Mouse (Mus musculus) forebrain, embryonic 14.5 days (tissue): ENCODE data around the gene Inip. TPM values are rescaled to one million over a fixed set of nuclear protein-coding genes. Genes with fewer than 3 reads are reported as not detected.

ENCODE experiments used
- ATAC-seq: fragments of 200-750 bp; cut with Nextera tagmentation; 2 replicates; pipeline ENCODE4 v1.8.0; 2017; ENCODE audit warnings: mild to moderate bottlenecking, moderate library complexity
- DNase-seq: peaks from one replicate; pipeline ENCODE4 v3.0.0-alpha.2; 2015; ENCODE audit warnings: low spot score
- H3K27ac ChIP-seq: fragments of 300-500 bp; sonication (generic); 2 replicates; pipeline ENCODE4 v1.5.1; 2014; ENCODE audit warnings: low read depth, mild to moderate bottlenecking, control low read depth, low read length, moderate library complexity
- H3K27me3 ChIP-seq: fragments of 300-500 bp; sonication (generic); replicated peaks from 2 replicates; pipeline ENCODE4 v1.6.1; 2014; ENCODE audit warnings: low read length, control low read depth, mixed read lengths; ENCODE audit not compliant: control insufficient read depth, insufficient read depth
- H3K36me3 ChIP-seq: fragments of 300-500 bp; sonication (generic); 2 replicates; pipeline ENCODE4 v1.6.1; 2014; ENCODE audit warnings: low read length, control low read depth; ENCODE audit not compliant: control insufficient read depth, insufficient read depth
- H3K4me1 ChIP-seq: fragments of 300-500 bp; sonication (generic); 2 replicates; pipeline ENCODE4 v1.6.1; 2014; ENCODE audit warnings: antibody characterized with exemption, low read length, control low read depth; ENCODE audit not compliant: control insufficient read depth, insufficient read depth
- H3K4me2 ChIP-seq: fragments of 300-500 bp; sonication (generic); 2 replicates; pipeline ENCODE4 v1.6.1; 2014; ENCODE audit warnings: mild to moderate bottlenecking, control low read depth, low read length
- H3K4me3 ChIP-seq: fragments of 300-500 bp; sonication (generic); 2 replicates; pipeline ENCODE4 v1.5.1; 2014; ENCODE audit warnings: low read depth, low read length, control low read depth
- H3K9ac ChIP-seq: fragments of 300-500 bp; sonication (generic); 2 replicates; pipeline ENCODE4 v1.6.1; 2014; ENCODE audit warnings: mild to moderate bottlenecking, low read length, control low read depth, moderate library complexity
- H3K9me3 ChIP-seq: fragments of 300-500 bp; sonication (generic); replicated peaks from 2 replicates; pipeline ENCODE4 v1.6.1; 2016; ENCODE audit warnings: low read length, control low read depth, mixed read lengths; ENCODE audit not compliant: control insufficient read depth
- WGBS: fragments of 180-500 bp; shearing (Covaris S2); extraction: QIAGEN DNeasy Blood & Tissue Kit; methylation state at CpG from one replicate; pipeline ENCODE4 v1.1.7; 2014; 5-methylcytosine and 5-hydroxymethylcytosine counted together
- polyA plus RNA-seq: library from polyadenylated mRNA; unstranded; fragments of >200 nt; fragmentation: Nextera tagmentation; extraction: Ambion mirVana; gene quantifications from 2 replicates; pipeline ENCODE4 v1.2.1, GENCODE M21; 2014

Inip gene
- polyA plus RNA-seq, 1 experiment from 2014 or later: 68.0 TPM

DNA sequence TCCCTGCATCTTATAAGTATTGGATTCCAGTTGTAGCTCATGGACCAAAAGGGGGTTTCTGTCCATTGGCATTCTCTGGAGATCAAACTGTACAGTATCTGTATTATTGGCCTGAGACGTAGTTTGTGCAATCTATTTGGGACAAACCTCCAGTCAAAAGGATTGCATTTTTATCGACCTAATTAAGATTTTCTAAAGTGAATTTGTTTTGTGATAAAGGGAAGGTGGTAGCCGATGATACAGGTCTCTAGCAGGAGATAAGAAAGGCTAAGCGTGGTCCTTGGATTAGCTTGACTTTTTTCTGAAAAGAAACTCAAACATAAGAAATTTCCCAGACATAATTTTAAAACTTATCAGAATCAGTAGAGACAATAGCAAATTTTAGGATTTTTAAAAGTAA is 75.8 kb downstream of the Inip start:
- no peaks in the 10 kb centered on the region for H3K27me3 ChIP-seq
- DNase-seq: no peak

DNA sequence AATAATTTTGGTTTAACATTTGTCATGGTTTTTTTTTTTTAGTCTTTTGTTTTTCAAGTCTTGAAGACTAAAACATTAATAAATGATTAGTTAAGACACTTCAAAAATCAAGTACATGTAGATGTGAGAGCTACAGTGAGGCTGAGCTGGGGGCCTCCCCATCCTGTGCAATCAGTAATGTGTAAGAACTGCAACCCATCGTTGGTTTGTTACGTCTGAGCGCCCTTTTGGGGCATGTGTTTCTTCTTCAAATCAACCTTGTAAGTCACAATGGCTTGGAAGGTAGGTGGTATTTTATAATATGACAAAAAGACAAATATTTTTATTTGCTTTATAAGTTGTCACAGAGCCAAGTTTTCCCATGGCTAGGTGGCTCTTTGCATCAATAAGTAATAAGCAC is 79.6 kb downstream of the Inip start:
- no peak for DNase-seq
- Histone ChIP-seq H3K9ac (no peak overlapping the region), H3K27ac (no peak overlapping the region), H3K4me3 (no peak overlapping the region), H3K4me2 (no peak overlapping the region), H3K4me1 (no peaks in the 10 kb centered on the region), H3K9me3 (no peaks in the 10 kb centered on the region), H3K36me3 (peaks cover 8% of the 10 kb centered on the region), H3K27me3 (no peaks in the 10 kb centered on the region)
- WGBS: 93% methylated on average over 3 of the region's 3 CpGs
- ATAC-seq: no peak

More for the DNA sequence above, 75.8 kb downstream of the Inip start:
- Histone ChIP-seq H3K9ac (no peak overlapping the region), H3K27ac (no peak overlapping the region), H3K4me3 (no peak overlapping the region), H3K36me3 (peaks cover under 1% of the 10 kb centered on the region; the same call in 1 of the 2 replicates), H3K9me3 (no peaks in the 10 kb centered on the region), H3K4me2 (no peak overlapping the region), H3K4me1 (no peaks in the 10 kb centered on the region)
- no peak for ATAC-seq
- 83% methylated on average over 4 of the region's 4 CpGs for WGBS

Other genes starting within 250 kb of the Inip start
- gene Hsdl2, start 220.0 kb downstream of the Inip start, polyA plus RNA-seq: 18.6 and 22.5 TPM in 2 replicates
- gene E130308A19Rik, start 175.4 kb downstream of the Inip start, polyA plus RNA-seq: 22.6 and 28.0 TPM in 2 replicates
- 9.8 and 11.4 TPM in 2 replicates for gene Snx30, start 4.3 kb upstream of the Inip start, polyA plus RNA-seq
- gene Slc46a2, start 113.5 kb upstream of the Inip start, polyA plus RNA-seq: 0.08 TPM in 1 of 2 replicates, not detected in the other
- gene Mup4, start 159.1 kb upstream of the Inip start, polyA plus RNA-seq: not detected in 2 replicates
- not detected in 2 replicates for gene Mup6, start 162.7 kb upstream of the Inip start, polyA plus RNA-seq